Mouse (Mus musculus): ENCODE data around the gene Hnrnpa0. TPM values are rescaled to one million over a fixed set of nuclear protein-coding genes. Genes with fewer than 3 reads are reported as not detected.

The Hnrnpa0 gene
- 38.6 and 41.5 TPM in 2 replicates for polyA plus RNA-seq (2015; fragmentation: Nextera tagmentation; extraction: Ambion mirVana)

DNA sequence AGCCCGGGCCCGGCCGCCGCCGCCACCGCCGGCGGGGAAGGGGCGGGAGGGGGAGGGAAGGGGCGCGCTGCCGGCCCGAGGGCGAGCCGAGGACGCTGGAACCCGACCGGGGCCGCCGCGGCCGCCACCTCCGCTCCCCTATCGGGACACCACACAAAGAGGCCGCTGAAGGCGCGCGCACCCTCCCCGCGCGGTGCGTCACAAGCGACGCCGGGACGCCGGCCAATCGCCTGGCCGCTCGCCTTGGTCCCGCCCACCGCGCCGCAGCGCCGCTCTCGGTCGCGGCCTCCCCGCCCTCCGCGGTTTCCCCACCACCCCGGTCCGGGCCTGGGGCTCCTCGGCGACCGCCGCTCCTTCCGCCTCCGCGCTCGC, at the start of gene Hnrnpa0:
Gene Hnrnpa0, minus strand, starts transcription at position 161 of the 372 bp plus-strand sequence.
- no peaks in the 10 kb centered on the region for H3K27me3 ChIP-seq
- H3K9me3 ChIP-seq (replicated peaks) = no peaks in the 10 kb centered on the region
- peak within 1 kb of the TSS; percentile 98 for H3K27ac ChIP-seq
- peak within 1 kb of the TSS; percentile 94 for H3K4me3 ChIP-seq (replicated peaks)
- peaks cover 13% of the 10 kb centered on the region for H3K36me3 ChIP-seq
- H3K4me1 ChIP-seq = peaks cover 37% of the 10 kb centered on the region
- peak within 1 kb of the TSS; percentile 76 for H3K4me2 ChIP-seq
- peak; percentile 95 for ATAC-seq (replicated peaks; ENCODE audit: low FRiP score)
- 0% methylated on average over 27 of the region's 62 CpGs for WGBS
- H3K9ac ChIP-seq = peak within 1 kb of the TSS; percentile 84

- WGBS = 75% methylated on average over 9 of the region's 9 CpGs
- Histone ChIP-seq H3K4me2 (no peak overlapping the region), H3K9me3 (replicated peaks) (no peaks in the 10 kb centered on the region), H3K36me3 (peaks cover 90% of the 10 kb centered on the region), H3K4me3 (replicated peaks) (no peak overlapping the region), H3K27me3 (no peaks in the 10 kb centered on the region), H3K4me1 (0 out of 2 replicates have a peak, but pooled peaks cover 8% of the 10 kb centered on the region), H3K9ac (no peak overlapping the region), H3K27ac (no peak overlapping the region)
- no peak for ATAC-seq (replicated peaks; ENCODE audit: low FRiP score)
Measured at GRCm38 (mm10) chr13:58177511-58178208, 49.3 kb upstream of the Hnrnpa0 start.

GRCm38 (mm10) chr13:58176105-58176504, 47.7 kb upstream of the Hnrnpa0 start:
- no peak overlapping the region for H3K4me3 ChIP-seq (replicated peaks)
- 71% methylated on average over 3 of the region's 3 CpGs for WGBS
- no peaks in the 10 kb centered on the region for H3K9me3 ChIP-seq (replicated peaks)
- no peaks in the 10 kb centered on the region for H3K27me3 ChIP-seq
- H3K4me2 ChIP-seq = no peak overlapping the region
- no peak for ATAC-seq (replicated peaks; ENCODE audit: low FRiP score)
- no peak overlapping the region for H3K27ac ChIP-seq
- H3K9ac ChIP-seq = no peak overlapping the region
- peaks cover 88% of the 10 kb centered on the region for H3K36me3 ChIP-seq
- H3K4me1 ChIP-seq = 0 out of 2 replicates have a peak, but pooled peaks cover 2% of the 10 kb centered on the region

- H3K4me2 ChIP-seq = no peak overlapping the region
Measured at GRCm38 (mm10) chr13:58168119-58168518, 39.8 kb upstream of the Hnrnpa0 start.

DNA sequence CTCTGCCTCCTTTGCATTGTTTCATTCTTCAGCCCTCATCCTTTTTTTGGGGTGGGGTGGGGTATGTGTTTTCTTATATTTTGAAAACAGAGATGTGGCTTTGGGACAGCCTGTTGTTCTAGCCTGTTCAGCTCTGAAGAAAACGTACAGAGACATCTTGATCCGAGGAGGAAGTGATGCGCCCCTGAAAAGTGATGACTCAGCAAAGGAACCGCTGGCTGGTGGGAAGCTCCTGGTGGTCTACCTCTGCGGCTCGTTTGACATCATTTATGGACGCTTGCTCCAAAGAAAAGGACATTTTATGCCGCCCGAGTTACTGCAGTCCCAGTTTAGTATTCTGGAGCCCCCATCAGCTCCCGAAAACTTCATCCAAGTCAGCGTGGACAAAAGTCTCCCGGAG, 35.0 kb upstream of the Hnrnpa0 start:
- H3K4me1 ChIP-seq = peaks cover 5% of the 10 kb centered on the region; the same call in 1 of the 2 replicates
- H3K27ac ChIP-seq = no peak overlapping the region
- 94% methylated on average over 12 of the region's 12 CpGs for WGBS
- no peaks in the 10 kb centered on the region for H3K27me3 ChIP-seq
- H3K36me3 ChIP-seq = peaks cover 49% of the 10 kb centered on the region
- no peak overlapping the region for H3K4me2 ChIP-seq
- no peak for ATAC-seq (replicated peaks; ENCODE audit: low FRiP score)
- H3K4me3 ChIP-seq (replicated peaks) = no peak overlapping the region
- H3K9me3 ChIP-seq (replicated peaks) = no peaks in the 10 kb centered on the region
- no peak overlapping the region for H3K9ac ChIP-seq

More at GRCm38 (mm10) chr13:58168119-58168518, 39.8 kb upstream of the Hnrnpa0 start:
- peaks cover 40% of the 10 kb centered on the region for H3K36me3 ChIP-seq
- no peaks in the 10 kb centered on the region for H3K9me3 ChIP-seq (replicated peaks)
- no peak overlapping the region for H3K4me3 ChIP-seq (replicated peaks)
- no peaks in the 10 kb centered on the region for H3K4me1 ChIP-seq
- no peak for ATAC-seq (replicated peaks; ENCODE audit: low FRiP score)
- no peaks in the 10 kb centered on the region for H3K27me3 ChIP-seq
- H3K27ac ChIP-seq = no peak overlapping the region
- H3K9ac ChIP-seq = no peak overlapping the region

DNA sequence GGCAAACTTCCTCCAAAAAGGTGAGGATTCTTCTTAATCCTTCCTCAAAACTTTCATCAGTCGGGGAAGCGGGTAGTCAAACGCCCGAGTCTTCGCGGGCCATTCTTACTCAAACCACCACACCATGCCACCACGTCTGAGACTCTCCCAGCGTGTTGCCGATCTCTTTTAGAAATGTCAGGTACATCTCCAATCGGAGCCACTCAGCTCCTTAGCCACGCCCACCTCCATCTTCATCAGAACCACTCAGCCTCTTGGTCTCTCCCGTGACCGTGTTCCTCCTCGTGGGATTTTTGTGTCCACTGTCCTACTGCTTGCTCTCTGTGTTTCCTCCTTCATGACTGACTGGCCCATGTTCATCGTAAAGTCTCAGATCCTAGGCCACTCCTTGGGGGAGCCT, 32.4 kb upstream of the Hnrnpa0 start:
- ATAC-seq (replicated peaks; ENCODE audit: low FRiP score) = no peak
- WGBS = 93% methylated on average over 15 of the region's 15 CpGs
- no peaks in the 10 kb centered on the region for H3K9me3 ChIP-seq (replicated peaks)

DNA sequence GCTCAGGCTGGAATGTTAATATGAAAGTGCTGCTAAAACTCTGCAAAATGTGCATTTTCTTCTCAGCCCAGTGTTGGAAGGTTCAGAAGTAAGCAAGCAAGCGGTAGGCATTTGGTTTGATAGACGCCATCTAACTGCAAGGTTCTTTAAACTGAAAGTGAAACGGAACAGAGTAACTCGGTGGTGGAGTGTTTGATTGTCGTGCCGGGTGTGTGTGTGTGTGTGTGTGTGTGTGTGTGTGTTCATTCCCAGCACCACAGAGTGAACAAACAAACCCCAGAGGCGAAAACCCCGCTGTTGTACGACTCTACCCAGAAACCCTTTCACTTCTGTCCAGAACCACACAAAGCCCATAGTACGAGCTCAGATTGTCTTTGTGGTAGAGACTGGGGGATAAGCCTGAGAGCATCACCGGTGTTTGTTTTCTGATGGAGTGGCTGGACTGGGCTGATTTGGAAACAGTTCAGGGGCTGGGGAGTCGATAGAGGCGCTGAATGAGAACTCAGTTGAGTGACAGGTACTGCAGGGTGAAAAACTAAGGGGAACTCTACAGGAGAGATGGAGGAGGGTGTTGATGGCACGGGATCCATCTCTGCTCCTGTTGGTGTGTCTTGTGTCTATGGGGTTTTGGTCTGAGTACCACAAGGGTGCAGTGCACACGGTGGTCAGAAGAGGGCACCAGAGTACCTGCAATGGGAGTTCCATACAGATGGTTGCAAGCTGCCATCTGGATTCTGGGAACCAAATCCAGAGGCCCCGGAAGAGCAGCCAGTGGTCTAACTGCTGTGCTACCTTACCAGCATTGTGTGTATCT, 29.9 kb upstream of the Hnrnpa0 start:
- H3K27ac ChIP-seq = peak overlapping the region; percentile 59
- WGBS = 9% methylated on average over 16 of the region's 16 CpGs

More for the DNA sequence above, 32.4 kb upstream of the Hnrnpa0 start:
- Histone ChIP-seq H3K9ac (no peak overlapping the region), H3K27ac (no peak overlapping the region), H3K4me2 (no peak overlapping the region), H3K4me1 (peaks cover 14% of the 10 kb centered on the region), H3K36me3 (peaks cover 45% of the 10 kb centered on the region), H3K4me3 (replicated peaks) (no peak overlapping the region), H3K27me3 (no peaks in the 10 kb centered on the region)

GRCm38 (mm10) chr13:58157447-58158098, 29.2 kb upstream of the Hnrnpa0 start, which contains the start of gene Idnk:
Gene Idnk, plus strand, starts transcription at chr13:58157649.
- H3K27me3 ChIP-seq = no peaks in the 10 kb centered on the region
- peaks cover 32% of the 10 kb centered on the region for H3K36me3 ChIP-seq
- peak within 1 kb of the TSS; percentile 94 for H3K4me2 ChIP-seq
- H3K9me3 ChIP-seq (replicated peaks) = no peaks in the 10 kb centered on the region
- H3K4me1 ChIP-seq = peaks cover 14% of the 10 kb centered on the region
- WGBS = under 1% methylated on average over 30 of the region's 30 CpGs
- peak within 1 kb of the TSS; percentile 62 for H3K9ac ChIP-seq
- H3K27ac ChIP-seq = peak within 1 kb of the TSS; percentile 59
- ATAC-seq (replicated peaks; ENCODE audit: low FRiP score) = peak; percentile 90
- peak within 1 kb of the TSS; percentile 76 for H3K4me3 ChIP-seq (replicated peaks)

More for the DNA sequence above, 29.9 kb upstream of the Hnrnpa0 start:
- peaks cover 14% of the 10 kb centered on the region for H3K4me1 ChIP-seq
- peak overlapping the region; percentile 76 for H3K4me3 ChIP-seq (replicated peaks)
- peak overlapping the region; percentile 94 for H3K4me2 ChIP-seq
- peaks cover 38% of the 10 kb centered on the region for H3K36me3 ChIP-seq
- H3K27me3 ChIP-seq = no peaks in the 10 kb centered on the region
- H3K9ac ChIP-seq = peak overlapping the region; percentile 62
- no peaks in the 10 kb centered on the region for H3K9me3 ChIP-seq (replicated peaks)
- ATAC-seq (replicated peaks; ENCODE audit: low FRiP score) = peak; percentile 68; the same call in 1 of the 2 replicates

DNA sequence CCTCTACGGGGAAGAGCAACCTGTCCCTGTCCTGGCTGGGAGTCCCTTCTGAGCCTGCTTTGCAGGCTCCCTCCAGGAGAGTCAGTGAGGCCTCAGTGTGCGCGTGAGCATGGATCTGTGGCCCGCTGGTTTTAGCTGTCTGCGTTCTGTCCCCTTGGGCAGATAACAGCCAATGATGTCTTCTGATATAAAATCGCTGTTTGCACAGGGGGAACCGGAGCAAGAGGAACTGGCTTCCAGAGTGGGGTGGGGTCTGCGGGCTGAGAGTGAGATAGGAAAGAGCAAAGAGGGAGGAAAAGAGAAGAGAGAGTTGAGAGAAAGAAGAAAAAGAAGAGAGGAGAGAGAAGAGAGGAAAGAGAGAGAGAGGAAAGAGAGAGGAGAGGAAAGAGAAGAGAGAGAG, 28.7 kb upstream of the Hnrnpa0 start:
- Histone ChIP-seq H3K9ac (peak overlapping the region; percentile 62; the same call in 1 of the 2 replicates), H3K9me3 (replicated peaks) (no peaks in the 10 kb centered on the region), H3K27me3 (no peaks in the 10 kb centered on the region), H3K4me2 (peak overlapping the region; percentile 94), H3K27ac (no peak overlapping the region), H3K4me1 (peaks cover 14% of the 10 kb centered on the region), H3K4me3 (replicated peaks) (peak overlapping the region; percentile 76), H3K36me3 (peaks cover 27% of the 10 kb centered on the region)
- ATAC-seq (replicated peaks; ENCODE audit: low FRiP score) = no peak
- WGBS = 28% methylated on average over 8 of the region's 8 CpGs

- Histone ChIP-seq H3K9ac (no peak overlapping the region), H3K4me1 (peaks cover 14% of the 10 kb centered on the region)
Measured at GRCm38 (mm10) chr13:58156031-58156430, 27.7 kb upstream of the Hnrnpa0 start.

GRCm38 (mm10) chr13:58150442-58150841, 22.1 kb upstream of the Hnrnpa0 start:
- ATAC-seq (replicated peaks; ENCODE audit: low FRiP score) = no peak
- Histone ChIP-seq H3K9ac (no peak overlapping the region), H3K9me3 (replicated peaks) (no peaks in the 10 kb centered on the region), H3K4me3 (replicated peaks) (no peak overlapping the region), H3K27me3 (no peaks in the 10 kb centered on the region), H3K27ac (no peak overlapping the region), H3K4me2 (no peak overlapping the region), H3K4me1 (peaks cover 13% of the 10 kb centered on the region), H3K36me3 (no peaks in the 10 kb centered on the region)
- whole genome bisulfite sequencing = 80% methylated on average over 11 of the region's 11 CpGs

More at GRCm38 (mm10) chr13:58156031-58156430, 27.7 kb upstream of the Hnrnpa0 start:
- H3K9me3 ChIP-seq (replicated peaks) = no peaks in the 10 kb centered on the region
- no peak overlapping the region for H3K27ac ChIP-seq
- H3K4me3 ChIP-seq (replicated peaks) = no peak overlapping the region
- H3K36me3 ChIP-seq = peaks cover 17% of the 10 kb centered on the region
- no peaks in the 10 kb centered on the region for H3K27me3 ChIP-seq
- 86% methylated on average over 2 of the region's 2 CpGs for WGBS
- no peak overlapping the region for H3K4me2 ChIP-seq
- ATAC-seq (replicated peaks; ENCODE audit: low FRiP score) = no peak
